Mouse (Mus musculus): ENCODE measurements around the gene Thra. TPM values are rescaled to one million over a fixed set of nuclear protein-coding genes. Genes with fewer than 3 reads are reported as not detected.

The Thra gene
- total and polyA plus RNA-seq, 3 experiments, result 22.0 to 50.9 TPM; not detected in 1

GRCm38 (mm10) chr11:98720756-98721155 is 19.7 kb upstream of the Thra start:
- Histone ChIP-seq H3K9ac (ENCODE audit: control insufficient read depth, low read depth, low read length, poor library complexity, severe bottlenecking) (no peak overlapping the region), H3K27ac (ENCODE audit: control insufficient read depth, low read depth, low read length) (no peak overlapping the region), H3K4me1 (ENCODE audit: control insufficient read depth in 1 of 2, insufficient read depth in 2 of 2, low read length in 2 of 2) (no peaks in the 10 kb centered on the region), H3K27me3 (ENCODE audit: control insufficient read depth in 1 of 2, insufficient read depth in 2 of 2, low read length in 2 of 2) (no peaks in the 10 kb centered on the region), H3K4me3 (ENCODE audit: control insufficient read depth in 1 of 2, insufficient read depth in 1 of 2, low read depth in 2 of 2, low read length in 2 of 2) (no peak overlapping the region), H3K79me2 (ENCODE audit: control insufficient read depth, insufficient read depth, low read length, poor library complexity) (no peaks in the 10 kb centered on the region), H3K9me3 (replicated peaks; ENCODE audit: insufficient read depth, low read length) (no peaks in the 10 kb centered on the region), H3K36me3 (ENCODE audit: control insufficient read depth in 1 of 2, insufficient read depth in 2 of 2, low read length in 2 of 2) (no peaks in the 10 kb centered on the region)
- TF ChIP-seq NRF1 (IDR thresholded peaks at IDR 0.05; ENCODE audit: insufficient read depth, low read depth, low read length, poor library complexity, severe bottlenecking), result no peak
- no peak for TF ChIP-seq HCFC1 (IDR thresholded peaks at IDR 0.05; ENCODE audit: low read depth, low read length)
- TF ChIP-seq MXI1 (IDR thresholded peaks at IDR 0.05; ENCODE audit: low read depth, low read length), result no peak
- no peak for TF ChIP-seq CTCF (IDR thresholded peaks at IDR 0.05 in 2 of 3, conservative IDR thresholded peaks at IDR 0.05 in 1 of 3; ENCODE audit: control insufficient read depth in 1 of 3, insufficient read depth in 1 of 3, low read depth in 2 of 3, low read length in 3 of 3, poor library complexity in 1 of 3, severe bottlenecking in 1 of 3)
- no peak for DNase-seq (ENCODE audit: low read depth, low spot score)

GRCm38 (mm10) chr11:98721458-98722226 is 18.8 kb upstream of the Thra start:
- Histone ChIP-seq H3K9ac (ENCODE audit: control insufficient read depth, low read depth, low read length, poor library complexity, severe bottlenecking) (no peak overlapping the region), H3K27me3 (ENCODE audit: control insufficient read depth in 1 of 2, insufficient read depth in 2 of 2, low read length in 2 of 2) (no peaks in the 10 kb centered on the region), H3K9me3 (replicated peaks; ENCODE audit: insufficient read depth, low read length) (no peaks in the 10 kb centered on the region), H3K36me3 (ENCODE audit: control insufficient read depth in 1 of 2, insufficient read depth in 2 of 2, low read length in 2 of 2) (no peaks in the 10 kb centered on the region), H3K79me2 (ENCODE audit: control insufficient read depth, insufficient read depth, low read length, poor library complexity) (no peaks in the 10 kb centered on the region), H3K27ac (ENCODE audit: control insufficient read depth, low read depth, low read length) (no peak overlapping the region), H3K4me1 (ENCODE audit: control insufficient read depth in 1 of 2, insufficient read depth in 2 of 2, low read length in 2 of 2) (no peaks in the 10 kb centered on the region), H3K4me3 (ENCODE audit: control insufficient read depth in 1 of 2, insufficient read depth in 1 of 2, low read depth in 2 of 2, low read length in 2 of 2) (no peak overlapping the region)
- DNase-seq (ENCODE audit: low read depth, low spot score), result no peak
- TF ChIP-seq CTCF (IDR thresholded peaks at IDR 0.05 in 2 of 3, conservative IDR thresholded peaks at IDR 0.05 in 1 of 3; ENCODE audit: control insufficient read depth in 1 of 3, insufficient read depth in 1 of 3, low read depth in 2 of 3, low read length in 3 of 3, poor library complexity in 1 of 3, severe bottlenecking in 1 of 3) (peak in 2 of 3 experiments; percentile 3 to 41; a peak in 2 of 6 replicates), SMC3 (IDR thresholded peaks at IDR 0.05; ENCODE audit: low read depth, low read length) (0 out of 2 replicates have a peak, but pooled peaks have one; percentile 17), KAT2A (conservative IDR thresholded peaks at IDR 0.05; ENCODE audit: low read depth, low read length) (no peak)

DNA sequence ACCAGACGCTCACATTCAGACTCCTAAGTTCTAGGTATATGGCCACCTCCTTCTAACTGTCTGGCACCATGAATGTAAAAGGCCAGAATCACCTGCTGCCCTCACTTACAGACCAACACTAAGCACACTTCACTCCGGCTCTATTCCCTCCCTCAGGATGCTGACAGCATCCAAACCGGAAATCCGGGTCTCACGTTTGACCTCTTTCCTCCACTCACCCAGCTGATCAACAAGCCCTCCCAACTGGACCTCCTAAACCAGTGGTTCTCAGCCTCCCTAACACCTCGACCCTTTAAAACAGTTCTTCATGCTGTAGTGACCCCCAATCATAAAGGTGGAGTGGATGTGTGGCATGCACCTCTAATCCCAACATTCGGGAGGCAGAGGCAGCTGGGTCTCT is 17.3 kb upstream of the Thra start:
- no peak overlapping the region for H3K4me3 ChIP-seq (ENCODE audit: control insufficient read depth in 1 of 2, insufficient read depth in 1 of 2, low read depth in 2 of 2, low read length in 2 of 2)
- no peaks in the 10 kb centered on the region for H3K4me1 ChIP-seq (ENCODE audit: control insufficient read depth in 1 of 2, insufficient read depth in 2 of 2, low read length in 2 of 2)
- H3K9me3 ChIP-seq (replicated peaks; ENCODE audit: insufficient read depth, low read length), result no peaks in the 10 kb centered on the region
- no peaks in the 10 kb centered on the region for H3K27me3 ChIP-seq (ENCODE audit: control insufficient read depth in 1 of 2, insufficient read depth in 2 of 2, low read length in 2 of 2)
- no peak overlapping the region for H3K9ac ChIP-seq (ENCODE audit: control insufficient read depth, low read depth, low read length, poor library complexity, severe bottlenecking)
- no peaks in the 10 kb centered on the region for H3K79me2 ChIP-seq (ENCODE audit: control insufficient read depth, insufficient read depth, low read length, poor library complexity)
- H3K36me3 ChIP-seq (ENCODE audit: control insufficient read depth in 1 of 2, insufficient read depth in 2 of 2, low read length in 2 of 2), result no peaks in the 10 kb centered on the region
- no peak for DNase-seq (ENCODE audit: low read depth, low spot score)
- H3K27ac ChIP-seq (ENCODE audit: control insufficient read depth, low read depth, low read length), result no peak overlapping the region
- no peak for TF ChIP-seq GABPA (IDR thresholded peaks at IDR 0.05; ENCODE audit: low read depth, low read length)
- TF ChIP-seq ZNF384 (IDR thresholded peaks at IDR 0.05; ENCODE audit: low read depth, low read length), result no peak
- TF ChIP-seq MAZ (IDR thresholded peaks at IDR 0.05; ENCODE audit: low read depth, low read length), result no peak
- TF ChIP-seq TBP (IDR thresholded peaks at IDR 0.05; ENCODE audit: low read depth, low read length), result no peak
- TF ChIP-seq MAFK (IDR thresholded peaks at IDR 0.05; ENCODE audit: borderline replicate concordance, low read depth, low read length), result no peak
- TF ChIP-seq MXI1 (IDR thresholded peaks at IDR 0.05; ENCODE audit: low read depth, low read length), result no peak
- TF ChIP-seq CHD2 (IDR thresholded peaks at IDR 0.05; ENCODE audit: low read length), result no peak
- no peak for TF ChIP-seq KAT2A (conservative IDR thresholded peaks at IDR 0.05; ENCODE audit: low read depth, low read length)
- TF ChIP-seq GATA1 (IDR thresholded peaks at IDR 0.05; ENCODE audit: low read depth, low read length), result no peak

All from MEL (cell line).